Mouse (Mus musculus): ENCODE results near the gene B4galt4. TPM values are rescaled to one million over a fixed set of nuclear protein-coding genes. Genes with fewer than 3 reads are reported as not detected.

The B4galt4 gene
- polyA plus RNA-seq, 1 experiment from 2014 or later = 26.8 TPM

DNA sequence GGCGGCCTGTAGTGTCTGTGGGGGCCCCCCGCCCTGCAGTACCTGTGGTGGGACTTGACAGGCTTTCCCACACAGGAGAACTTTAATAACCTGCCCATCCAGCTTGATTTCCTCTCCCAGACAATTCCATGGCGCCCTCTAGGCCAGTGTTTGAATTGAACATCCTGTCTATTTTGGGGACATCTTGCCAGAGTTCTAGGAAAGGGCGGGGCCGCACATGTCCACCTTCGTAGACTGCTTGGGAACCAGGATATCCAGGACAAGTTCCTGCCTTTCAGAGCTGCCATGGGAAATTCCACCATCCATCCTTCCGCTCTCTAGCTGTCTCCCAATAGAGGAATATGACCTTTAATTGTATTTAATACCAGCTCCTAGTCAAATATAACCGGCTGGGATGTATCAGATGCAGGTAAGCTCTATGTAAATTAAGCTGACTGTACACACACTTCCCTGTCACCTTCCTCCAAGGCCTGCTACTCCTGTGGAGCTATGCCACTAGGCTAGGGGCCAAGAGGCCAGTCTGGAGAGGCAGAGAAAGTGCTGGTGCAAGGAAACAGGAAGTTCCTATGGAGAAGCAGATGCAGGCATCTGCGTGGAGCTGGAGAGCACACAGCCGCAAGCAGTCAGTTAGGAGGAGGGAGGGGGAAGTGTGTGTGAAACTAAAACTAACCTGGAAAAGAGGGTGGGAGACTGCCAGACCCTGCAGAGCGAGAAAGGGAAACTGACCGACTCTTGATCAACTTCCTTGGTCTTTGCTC lies 16.2 kb downstream of the B4galt4 start:
- Histone ChIP-seq H3K36me3 (ENCODE audit: control insufficient read depth, insufficient read depth, low read length) (no peaks in the 10 kb centered on the region), H3K27ac (replicated peaks; ENCODE audit: low read depth, low read length) (no peak overlapping the region), H3K4me1 (ENCODE audit: control insufficient read depth, insufficient read depth, low read length) (peaks cover 7% of the 10 kb centered on the region), H3K27me3 (ENCODE audit: control insufficient read depth, insufficient read depth, low read length) (no peaks in the 10 kb centered on the region), H3K4me3 (ENCODE audit: low read depth, low read length) (no peak overlapping the region), H3K4me2 (ENCODE audit: low read depth, severe bottlenecking) (no peak overlapping the region), H3K9me3 (ENCODE audit: control insufficient read depth, low read length) (no peaks in the 10 kb centered on the region), H3K9ac (ENCODE audit: low read length) (no peak overlapping the region)
- 79% methylated on average over 12 of the region's 12 CpGs for WGBS
- DNase-seq (ENCODE audit: low spot score) (no peak), ATAC-seq (ENCODE audit: insufficient number of reproducible peaks, low FRiP score, low TSS enrichment, low read depth) (no peak)

DNA sequence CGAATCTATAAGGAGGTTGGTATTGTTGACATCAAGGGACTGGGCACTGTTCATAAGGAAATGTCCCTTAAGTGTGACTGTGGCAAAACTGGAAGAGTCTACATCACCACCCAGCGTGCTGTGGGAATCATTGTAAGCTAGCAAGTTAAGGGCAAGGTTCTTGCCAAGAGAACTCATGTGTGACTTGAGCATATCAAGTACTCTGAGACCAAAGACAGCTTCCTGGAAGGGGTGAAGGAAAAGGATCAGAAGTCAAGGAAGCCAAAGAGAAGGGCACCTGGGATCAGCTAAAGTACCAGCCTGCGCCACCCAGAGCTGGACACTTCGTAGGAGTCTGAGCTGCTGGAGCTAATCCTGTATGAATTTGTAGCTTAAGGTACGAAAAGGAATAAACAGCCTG lies 18.2 kb downstream of the B4galt4 start:
- Histone ChIP-seq H3K27me3 (ENCODE audit: control insufficient read depth, insufficient read depth, low read length) (no peaks in the 10 kb centered on the region), H3K27ac (replicated peaks; ENCODE audit: low read depth, low read length) (no peak overlapping the region), H3K4me3 (ENCODE audit: low read depth, low read length) (no peak overlapping the region), H3K9ac (ENCODE audit: low read length) (no peak overlapping the region), H3K9me3 (ENCODE audit: control insufficient read depth, low read length) (no peaks in the 10 kb centered on the region), H3K4me2 (ENCODE audit: low read depth, severe bottlenecking) (no peak overlapping the region), H3K4me1 (ENCODE audit: control insufficient read depth, insufficient read depth, low read length) (no peaks in the 10 kb centered on the region; the same call in 1 of the 2 replicates), H3K36me3 (ENCODE audit: control insufficient read depth, insufficient read depth, low read length) (no peaks in the 10 kb centered on the region)
- no peak for DNase-seq (ENCODE audit: low spot score)
- ATAC-seq (ENCODE audit: insufficient number of reproducible peaks, low FRiP score, low TSS enrichment, low read depth) = no peak
- 91% methylated on average over 5 of the region's 5 CpGs for WGBS

DNA sequence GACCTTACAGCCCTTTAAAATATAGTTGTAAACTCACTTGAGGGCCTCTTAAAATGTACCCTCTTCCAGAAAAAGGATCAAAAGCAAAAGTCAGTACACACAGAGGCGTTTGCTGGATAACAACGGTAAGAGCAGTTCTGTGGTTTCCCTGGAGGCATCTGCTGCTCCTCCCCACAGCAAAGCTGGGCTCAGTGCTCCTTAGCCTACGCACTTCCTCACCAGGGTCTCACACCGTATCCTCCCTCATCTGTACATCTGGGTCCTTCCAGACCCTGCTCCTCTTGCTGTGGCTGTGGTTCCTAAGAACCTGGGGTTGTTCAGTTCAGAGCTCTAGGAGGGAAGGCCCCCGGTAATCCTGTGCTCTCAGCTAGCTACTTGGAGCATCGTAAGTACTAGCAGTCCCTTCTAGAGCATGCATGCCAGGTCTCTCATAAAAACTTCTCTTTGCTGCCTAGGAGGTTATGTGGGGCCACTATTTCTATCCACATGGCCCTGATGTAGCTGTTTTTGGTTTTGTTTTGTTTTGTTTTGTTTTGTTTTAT lies 18.8 kb downstream of the B4galt4 start:
- Histone ChIP-seq H3K27me3 (ENCODE audit: control insufficient read depth, insufficient read depth, low read length) (no peaks in the 10 kb centered on the region), H3K9ac (ENCODE audit: low read length) (no peak overlapping the region), H3K4me2 (ENCODE audit: low read depth, severe bottlenecking) (no peak overlapping the region), H3K4me1 (ENCODE audit: control insufficient read depth, insufficient read depth, low read length) (no peaks in the 10 kb centered on the region; the same call in 1 of the 2 replicates), H3K36me3 (ENCODE audit: control insufficient read depth, insufficient read depth, low read length) (no peaks in the 10 kb centered on the region), H3K4me3 (ENCODE audit: low read depth, low read length) (no peak overlapping the region), H3K9me3 (ENCODE audit: control insufficient read depth, low read length) (no peaks in the 10 kb centered on the region), H3K27ac (replicated peaks; ENCODE audit: low read depth, low read length) (no peak overlapping the region)
- DNase-seq (ENCODE audit: low spot score) = no peak
- no peak for ATAC-seq (ENCODE audit: insufficient number of reproducible peaks, low FRiP score, low TSS enrichment, low read depth)
- 76% methylated on average over 6 of the region's 6 CpGs for WGBS

DNA sequence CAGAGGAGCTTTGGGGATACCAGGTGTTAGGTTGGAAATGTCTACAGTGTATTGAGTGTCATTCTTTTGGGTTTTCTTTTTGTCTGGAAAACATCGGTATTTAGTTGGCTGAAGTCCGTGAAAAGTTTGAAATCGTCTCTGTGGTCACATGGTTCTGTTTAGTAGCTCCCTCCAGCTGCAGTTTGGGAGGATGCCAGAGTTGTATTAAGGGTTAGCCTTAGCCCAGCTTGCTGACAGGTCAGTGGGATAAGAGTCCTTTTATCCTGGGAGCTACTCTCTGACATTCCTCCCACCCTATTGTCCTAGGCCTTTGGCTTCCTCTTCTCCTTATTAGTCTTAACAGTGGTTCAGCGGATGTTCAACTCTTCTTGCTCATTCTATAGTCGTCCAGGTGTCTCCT lies 19.9 kb downstream of the B4galt4 start:
- Histone ChIP-seq H3K4me3 (ENCODE audit: low read depth, low read length) (no peak overlapping the region), H3K4me2 (ENCODE audit: low read depth, severe bottlenecking) (no peak overlapping the region), H3K36me3 (ENCODE audit: control insufficient read depth, insufficient read depth, low read length) (no peaks in the 10 kb centered on the region), H3K4me1 (ENCODE audit: control insufficient read depth, insufficient read depth, low read length) (no peaks in the 10 kb centered on the region), H3K9me3 (ENCODE audit: control insufficient read depth, low read length) (no peaks in the 10 kb centered on the region), H3K27me3 (ENCODE audit: control insufficient read depth, insufficient read depth, low read length) (no peaks in the 10 kb centered on the region), H3K9ac (ENCODE audit: low read length) (no peak overlapping the region), H3K27ac (replicated peaks; ENCODE audit: low read depth, low read length) (no peak overlapping the region)
- 92% methylated on average over 5 of the region's 5 CpGs for WGBS
- DNase-seq (ENCODE audit: low spot score) (no peak), ATAC-seq (ENCODE audit: insufficient number of reproducible peaks, low FRiP score, low TSS enrichment, low read depth) (no peak)

DNA sequence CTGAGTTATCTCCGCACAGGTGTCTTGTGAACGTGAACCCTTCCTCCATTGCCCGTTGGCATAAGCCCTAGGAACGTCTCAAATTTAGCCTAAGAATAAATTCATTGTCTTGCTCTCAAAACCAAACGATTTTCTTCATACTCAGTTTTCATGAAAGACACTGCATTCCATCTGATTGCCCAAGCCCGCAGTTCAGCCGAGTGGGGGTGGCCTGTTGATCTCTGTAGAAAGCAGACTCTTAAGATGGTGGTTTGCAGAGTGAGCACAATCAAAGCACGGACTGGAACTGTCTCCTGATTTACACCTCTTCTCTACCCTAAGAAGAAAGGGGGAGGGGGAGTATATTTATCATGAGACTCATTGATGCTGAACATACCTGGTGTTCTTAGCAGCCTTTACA lies 20.3 kb downstream of the B4galt4 start:
- H3K27ac ChIP-seq (replicated peaks; ENCODE audit: low read depth, low read length) = no peak overlapping the region
- no peaks in the 10 kb centered on the region for H3K9me3 ChIP-seq (ENCODE audit: control insufficient read depth, low read length)
- H3K36me3 ChIP-seq (ENCODE audit: control insufficient read depth, insufficient read depth, low read length) = no peaks in the 10 kb centered on the region
- ATAC-seq (ENCODE audit: insufficient number of reproducible peaks, low FRiP score, low TSS enrichment, low read depth) = no peak
- no peaks in the 10 kb centered on the region for H3K27me3 ChIP-seq (ENCODE audit: control insufficient read depth, insufficient read depth, low read length)
- H3K4me3 ChIP-seq (ENCODE audit: low read depth, low read length) = no peak overlapping the region
- no peak for DNase-seq (ENCODE audit: low spot score)
- H3K4me1 ChIP-seq (ENCODE audit: control insufficient read depth, insufficient read depth, low read length) = no peaks in the 10 kb centered on the region
- no peak overlapping the region for H3K4me2 ChIP-seq (ENCODE audit: low read depth, severe bottlenecking)
- WGBS = 89% methylated on average over 8 of the region's 8 CpGs
- H3K9ac ChIP-seq (ENCODE audit: low read length) = no peak overlapping the region

- H3K9ac ChIP-seq (ENCODE audit: low read length) = no peak overlapping the region
- WGBS = 84% methylated on average over 4 of the region's 4 CpGs
- no peak overlapping the region for H3K27ac ChIP-seq (replicated peaks; ENCODE audit: low read depth, low read length)
- no peak for DNase-seq (ENCODE audit: low spot score)
- no peaks in the 10 kb centered on the region for H3K4me1 ChIP-seq (ENCODE audit: control insufficient read depth, insufficient read depth, low read length)
- no peaks in the 10 kb centered on the region for H3K9me3 ChIP-seq (ENCODE audit: control insufficient read depth, low read length)
- H3K27me3 ChIP-seq (ENCODE audit: control insufficient read depth, insufficient read depth, low read length) = no peaks in the 10 kb centered on the region
- no peak for ATAC-seq (ENCODE audit: insufficient number of reproducible peaks, low FRiP score, low TSS enrichment, low read depth)
- H3K4me2 ChIP-seq (ENCODE audit: low read depth, severe bottlenecking) = no peak overlapping the region
- H3K36me3 ChIP-seq (ENCODE audit: control insufficient read depth, insufficient read depth, low read length) = no peaks in the 10 kb centered on the region
- H3K4me3 ChIP-seq (ENCODE audit: low read depth, low read length) = no peak overlapping the region
Observed at GRCm38 (mm10) chr16:38763508-38763907, 21.4 kb downstream of the B4galt4 start.

DNA sequence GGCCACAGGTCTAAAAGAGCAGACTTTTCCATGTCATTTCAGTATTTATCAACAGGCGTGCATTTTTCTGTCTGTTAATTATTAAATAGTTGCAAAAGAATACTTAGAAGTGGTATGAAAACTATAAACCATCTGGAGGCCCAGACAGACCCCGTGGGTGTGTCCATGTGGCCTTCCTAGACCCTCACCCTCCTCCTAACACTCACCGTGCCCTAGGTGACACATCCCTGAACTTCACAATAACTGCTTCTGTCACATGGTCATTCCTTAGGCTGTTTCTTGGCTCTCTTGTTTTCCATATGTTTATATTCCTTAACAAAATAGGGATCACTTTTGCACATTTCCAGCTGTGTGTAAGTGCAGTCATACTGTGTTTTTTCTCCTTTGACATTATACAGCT lies 24.6 kb downstream of the B4galt4 start:
- no peak overlapping the region for H3K4me2 ChIP-seq (ENCODE audit: low read depth, severe bottlenecking)
- no peak for DNase-seq (ENCODE audit: low spot score)
- ATAC-seq (ENCODE audit: insufficient number of reproducible peaks, low FRiP score, low TSS enrichment, low read depth) = no peak
- no peaks in the 10 kb centered on the region for H3K36me3 ChIP-seq (ENCODE audit: control insufficient read depth, insufficient read depth, low read length)
- no peak overlapping the region for H3K4me3 ChIP-seq (ENCODE audit: low read depth, low read length)
- H3K27me3 ChIP-seq (ENCODE audit: control insufficient read depth, insufficient read depth, low read length) = no peaks in the 10 kb centered on the region
- H3K27ac ChIP-seq (replicated peaks; ENCODE audit: low read depth, low read length) = no peak overlapping the region
- 68% methylated on average over 3 of the region's 3 CpGs for WGBS
- no peak overlapping the region for H3K9ac ChIP-seq (ENCODE audit: low read length)
- no peaks in the 10 kb centered on the region for H3K4me1 ChIP-seq (ENCODE audit: control insufficient read depth, insufficient read depth, low read length)
- no peaks in the 10 kb centered on the region for H3K9me3 ChIP-seq (ENCODE audit: control insufficient read depth, low read length)

DNA sequence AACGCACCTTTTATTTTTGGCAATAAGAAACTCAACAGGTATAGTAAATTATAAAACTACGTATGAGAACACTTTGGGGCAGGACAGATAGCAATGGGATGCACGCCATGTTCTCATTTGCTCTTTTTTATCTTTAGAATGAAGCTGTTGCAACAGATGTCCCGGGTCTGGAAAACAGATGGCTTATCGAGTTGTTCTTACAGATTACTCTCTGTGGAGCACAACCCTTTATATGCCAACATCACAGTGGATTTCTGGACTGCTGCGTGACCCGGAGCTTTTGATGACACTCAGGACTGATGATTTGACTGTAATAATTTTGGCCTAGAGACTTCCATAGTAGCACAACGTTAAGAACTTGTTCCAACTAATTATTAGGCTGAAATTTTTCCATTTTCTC lies 25.7 kb downstream of the B4galt4 start:
- H3K27me3 ChIP-seq (ENCODE audit: control insufficient read depth, insufficient read depth, low read length) = no peaks in the 10 kb centered on the region
- H3K4me1 ChIP-seq (ENCODE audit: control insufficient read depth, insufficient read depth, low read length) = no peaks in the 10 kb centered on the region
- H3K4me3 ChIP-seq (ENCODE audit: low read depth, low read length) = no peak overlapping the region
- no peaks in the 10 kb centered on the region for H3K9me3 ChIP-seq (ENCODE audit: control insufficient read depth, low read length)
- no peak for ATAC-seq (ENCODE audit: insufficient number of reproducible peaks, low FRiP score, low TSS enrichment, low read depth)
- WGBS = 92% methylated on average over 8 of the region's 8 CpGs
- no peak overlapping the region for H3K9ac ChIP-seq (ENCODE audit: low read length)
- no peaks in the 10 kb centered on the region for H3K36me3 ChIP-seq (ENCODE audit: control insufficient read depth, insufficient read depth, low read length)
- no peak overlapping the region for H3K4me2 ChIP-seq (ENCODE audit: low read depth, severe bottlenecking)
- no peak overlapping the region for H3K27ac ChIP-seq (replicated peaks; ENCODE audit: low read depth, low read length)
- DNase-seq (ENCODE audit: low spot score) = no peak

DNA sequence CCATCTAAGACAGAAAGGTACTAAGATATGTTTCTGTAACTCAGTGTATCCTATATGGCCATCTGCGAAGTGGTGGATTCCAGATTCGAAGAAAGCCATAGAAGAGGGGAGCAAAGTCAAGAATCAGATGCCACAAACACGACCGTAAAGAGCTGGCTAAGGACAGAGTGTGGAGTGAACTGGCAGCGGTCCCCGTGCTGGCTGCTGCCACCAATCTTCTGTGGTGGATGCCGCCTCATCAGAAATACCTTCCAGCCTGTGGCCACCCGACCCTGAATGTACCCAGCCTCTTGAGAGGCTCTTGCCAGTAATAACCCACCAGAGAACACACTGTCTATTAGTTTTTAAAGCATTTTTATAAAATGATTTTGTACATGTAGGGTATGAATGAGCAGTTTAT lies 26.3 kb downstream of the B4galt4 start:
- H3K4me3 ChIP-seq (ENCODE audit: low read depth, low read length) = no peak overlapping the region
- no peak overlapping the region for H3K4me2 ChIP-seq (ENCODE audit: low read depth, severe bottlenecking)
- H3K4me1 ChIP-seq (ENCODE audit: control insufficient read depth, insufficient read depth, low read length) = peaks cover 2% of the 10 kb centered on the region; the same call in 1 of the 2 replicates
- DNase-seq (ENCODE audit: low spot score) = no peak
- H3K27ac ChIP-seq (replicated peaks; ENCODE audit: low read depth, low read length) = no peak overlapping the region
- ATAC-seq (ENCODE audit: insufficient number of reproducible peaks, low FRiP score, low TSS enrichment, low read depth) = no peak
- no peak overlapping the region for H3K9ac ChIP-seq (ENCODE audit: low read length)
- H3K27me3 ChIP-seq (ENCODE audit: control insufficient read depth, insufficient read depth, low read length) = no peaks in the 10 kb centered on the region
- no peaks in the 10 kb centered on the region for H3K9me3 ChIP-seq (ENCODE audit: control insufficient read depth, low read length)
- H3K36me3 ChIP-seq (ENCODE audit: control insufficient read depth, insufficient read depth, low read length) = no peaks in the 10 kb centered on the region
- 94% methylated on average over 8 of the region's 8 CpGs for WGBS

Data from limb, embryonic 11.5 days (tissue).